Mouse (Mus musculus) cerebellum, adult 2 months (tissue): ENCODE results near the gene Olfr739.

Experiments
- CTCF ChIP-seq: fragments of 200-500 bp; IDR thresholded peaks from 2 replicates; pipeline ENCODE4 v1.5.1; 2011; ENCODE audit warnings: low read depth, mild to moderate bottlenecking, control low read depth, low read length, moderate library complexity, borderline replicate concordance; ENCODE audit not compliant: insufficient read depth
- POLR2A ChIP-seq: fragments of 200-500 bp; IDR thresholded peaks from 2 replicates; pipeline ENCODE4 v1.6.1; 2011; ENCODE audit warnings: low read length, control low read depth, borderline replicate concordance; ENCODE audit not compliant: insufficient read depth

GRCm38 (mm10) chr14:50418326-50418725 is at the start of gene Olfr739:
- TF ChIP-seq CTCF (no peak), POLR2A (no peak)
